Mouse (Mus musculus) frontal cortex, postnatal 10 days (tissue): Measurements from ENCODE around the gene Tmem100.

ENCODE experiments used
- DNase-seq, 2 experiments: peaks; one replicate each; pipeline ENCODE4 v3.0.0; 2022; ENCODE audit warnings: low spot score in 2 of 2, mixed read lengths in 1 of 2

The Tmem100 gene

DNA sequence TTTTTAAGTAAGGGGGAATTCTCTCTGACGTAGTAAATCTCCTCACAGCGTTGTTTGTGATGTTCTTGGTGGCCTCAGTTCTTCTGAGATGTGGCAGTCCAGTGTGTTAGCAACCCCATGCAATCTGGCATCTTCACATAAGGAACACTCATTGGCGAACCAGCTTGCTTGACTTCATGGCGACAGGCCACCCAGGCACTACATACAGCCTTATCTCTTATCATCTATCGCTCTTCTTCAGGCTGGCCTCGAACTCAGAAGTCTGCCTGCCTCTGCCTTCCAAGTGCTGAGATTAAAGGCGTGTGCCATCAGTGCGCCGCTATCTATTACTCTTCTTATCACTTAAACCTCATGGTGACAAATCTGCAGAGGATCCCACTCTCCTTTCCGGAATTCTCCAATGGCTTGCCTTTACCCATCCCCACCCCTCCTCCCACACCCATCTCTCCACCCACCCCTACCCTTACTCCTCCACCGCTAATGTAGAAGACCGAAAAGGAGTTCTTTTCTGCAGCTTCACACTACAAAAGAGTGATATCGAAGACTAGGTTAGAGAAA, at the start of gene Tmem100:
TSS of gene Tmem100 (plus strand) at position 508 of the 558 bp plus-strand sequence.
- DNase-seq: no peak

DNA sequence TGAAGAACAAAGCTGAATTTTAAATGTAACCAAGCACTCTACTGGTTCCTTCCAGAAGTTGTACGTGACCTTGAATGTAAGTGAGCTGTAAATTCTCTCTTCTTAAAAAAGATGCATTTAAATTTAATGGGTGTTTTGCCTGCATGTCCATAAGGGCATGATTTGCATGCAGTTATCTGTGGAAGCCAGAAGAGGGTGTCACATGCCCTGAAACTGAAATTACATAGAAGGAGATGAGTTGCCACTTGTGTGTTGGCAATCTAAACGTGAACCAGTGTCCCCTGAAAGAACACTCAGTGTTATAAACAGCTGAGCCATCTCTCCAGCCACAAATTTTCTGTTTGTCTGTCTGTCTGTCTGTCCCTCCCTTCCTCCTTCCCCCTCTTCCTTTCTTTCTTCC, 47.2 kb upstream of the Tmem100 start:
- DNase-seq: no peak

DNA sequence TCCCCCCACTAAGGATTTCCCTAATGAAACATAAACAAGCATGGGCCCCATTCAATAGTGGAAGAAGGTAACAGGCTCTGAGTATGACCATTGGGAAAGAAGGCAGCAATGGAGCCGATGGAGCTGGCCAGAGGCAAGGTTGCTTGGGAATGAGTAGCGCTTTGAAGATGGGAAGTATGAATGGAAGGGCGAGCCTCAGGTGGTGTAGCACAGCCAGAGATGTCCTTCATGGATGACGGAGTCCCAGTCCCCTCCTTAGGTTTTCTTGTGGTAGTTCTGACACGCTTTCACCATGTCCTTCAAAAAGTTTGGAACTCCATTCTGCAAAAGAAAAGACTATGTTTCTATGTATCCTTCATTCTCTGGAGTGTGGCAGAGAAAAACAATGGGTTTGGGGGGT, 45.7 kb upstream of the Tmem100 start:
- no peak for DNase-seq

DNA sequence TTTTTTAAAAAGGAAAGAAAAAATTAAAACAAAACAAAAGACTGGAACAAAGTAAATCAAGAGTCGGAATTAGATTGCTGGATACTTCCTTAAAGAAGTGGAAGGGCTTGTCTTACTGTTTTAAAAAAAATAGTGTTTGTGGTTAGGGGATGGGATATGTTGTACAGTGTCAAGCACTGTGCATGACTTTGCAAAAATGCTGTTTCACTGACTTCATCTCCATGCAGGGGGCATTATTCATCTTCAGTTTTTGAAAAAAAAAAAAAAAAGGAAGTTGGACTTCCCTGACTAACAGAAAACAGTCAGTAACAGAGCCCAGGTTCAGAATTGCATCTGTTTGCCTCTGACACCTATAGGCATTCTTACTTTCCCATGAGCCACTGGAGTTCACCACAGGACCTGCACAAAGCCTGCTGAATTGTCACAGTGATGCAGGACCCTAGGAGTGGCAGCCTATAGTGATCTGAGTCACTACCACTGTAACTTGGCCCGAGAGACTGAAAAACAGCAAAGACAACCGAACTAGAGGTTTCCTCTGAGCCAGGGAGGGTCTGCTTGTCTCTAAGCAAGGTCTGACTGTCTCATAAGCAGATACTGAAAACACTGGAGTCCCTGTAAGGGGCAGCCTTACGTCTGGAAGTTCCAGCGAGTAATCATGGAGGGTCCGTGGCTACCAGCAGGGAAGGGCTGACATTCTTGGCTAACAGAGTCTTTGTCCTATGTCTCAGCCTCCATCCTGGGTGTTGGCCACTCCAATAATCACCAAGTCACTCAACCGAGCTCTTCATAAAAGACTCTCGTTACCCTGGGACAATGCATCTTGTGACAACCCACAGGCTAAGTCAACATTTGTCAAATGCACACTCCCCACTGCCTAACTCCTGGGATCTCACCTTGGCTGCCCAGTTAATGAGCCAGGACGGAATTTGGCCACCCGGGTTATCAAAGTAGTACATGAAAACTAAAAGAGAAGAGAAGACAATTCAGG, 44.7 kb upstream of the Tmem100 start:
- no peak for DNase-seq

DNA sequence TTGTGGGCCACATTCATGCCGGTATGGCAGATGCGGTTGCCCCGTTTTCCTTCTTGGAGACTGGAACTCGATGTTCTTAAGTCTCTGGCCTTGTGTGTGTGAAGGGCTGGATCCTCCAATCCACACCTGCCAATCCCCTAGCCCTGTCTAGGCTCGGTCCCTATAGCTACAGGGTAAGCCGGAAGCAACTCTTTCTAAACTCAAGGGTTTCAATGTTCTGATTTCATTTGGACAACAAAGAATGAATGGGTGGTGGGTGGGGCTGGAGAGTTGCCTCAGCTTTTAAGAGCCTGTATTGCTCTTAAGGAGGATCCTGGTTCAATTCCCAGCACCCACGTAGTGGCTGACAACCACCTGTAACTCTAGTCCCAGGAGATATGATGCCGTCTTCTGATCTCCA, 43.6 kb upstream of the Tmem100 start:
- no peak for DNase-seq

DNA sequence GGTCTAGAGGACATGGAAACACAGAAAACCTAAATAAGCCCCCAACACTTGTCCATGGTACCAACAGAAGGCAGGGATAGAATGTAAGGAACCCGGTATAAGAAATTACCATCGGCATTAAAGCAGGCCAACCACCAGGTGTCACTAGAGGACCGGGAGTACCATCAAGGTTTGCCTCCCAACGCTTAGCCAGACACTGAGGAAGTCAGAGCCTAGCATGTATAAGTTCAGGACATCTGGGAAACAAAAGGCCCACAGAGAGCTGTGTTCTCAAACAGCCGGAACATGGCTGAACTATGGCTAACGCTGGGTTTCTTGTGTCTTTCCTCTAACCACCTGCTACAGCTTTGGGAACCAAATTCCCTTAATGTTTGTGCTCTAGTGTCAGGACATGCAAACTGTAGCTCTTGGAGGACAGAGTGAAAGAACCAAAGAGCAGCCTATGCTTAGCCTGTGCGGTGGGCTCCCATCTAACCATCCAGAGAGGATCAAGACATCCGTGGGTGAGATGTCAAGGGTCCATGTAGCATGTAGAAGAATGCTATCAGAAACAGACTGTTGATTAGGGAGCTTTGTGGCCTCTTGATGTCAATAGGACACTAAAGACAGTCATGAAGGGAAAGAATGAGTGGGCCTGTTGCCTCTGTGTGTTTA, 41.1 kb upstream of the Tmem100 start:
- DNase-seq: peak; percentile 18 to 65

DNA sequence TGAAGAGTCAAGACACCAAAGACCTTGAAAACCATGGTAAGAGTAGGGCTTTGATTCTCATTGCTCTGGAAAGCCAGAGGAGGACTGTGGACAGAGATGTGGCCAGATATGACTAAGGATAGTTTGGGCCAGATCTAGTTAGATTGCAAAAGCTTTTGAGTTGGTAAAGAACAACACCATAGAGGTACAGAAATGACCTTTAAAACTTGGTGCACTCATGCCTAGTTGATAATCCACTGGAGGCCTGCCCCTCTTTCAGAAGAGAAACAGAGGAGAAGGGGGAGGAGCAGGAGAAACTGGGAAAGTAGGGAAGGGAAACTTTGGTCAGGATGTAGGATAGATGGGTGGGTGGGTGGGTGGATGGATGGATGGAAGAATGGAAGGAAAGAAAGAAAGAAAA, 38.5 kb upstream of the Tmem100 start:
- no peak for DNase-seq

DNA sequence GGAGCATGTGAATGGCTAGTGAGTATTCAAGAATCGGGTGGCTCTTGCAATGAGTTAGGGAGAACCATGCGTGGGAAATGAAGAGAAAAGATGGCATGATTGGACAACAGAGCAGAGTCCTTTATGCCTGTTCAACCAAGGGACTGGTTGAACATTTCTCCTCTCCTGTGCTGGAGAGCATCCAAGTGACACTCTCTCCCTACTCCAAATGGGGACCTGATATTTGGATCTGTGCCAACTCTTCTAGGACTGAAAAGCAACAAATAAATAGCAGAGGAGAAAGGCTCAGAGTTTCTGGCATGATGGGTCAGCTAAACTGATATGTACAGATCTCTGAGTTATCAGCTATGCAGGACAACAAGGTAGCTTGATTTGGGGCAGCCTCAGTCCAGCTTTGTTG, 35.4 kb upstream of the Tmem100 start:
- no peak for DNase-seq

DNA sequence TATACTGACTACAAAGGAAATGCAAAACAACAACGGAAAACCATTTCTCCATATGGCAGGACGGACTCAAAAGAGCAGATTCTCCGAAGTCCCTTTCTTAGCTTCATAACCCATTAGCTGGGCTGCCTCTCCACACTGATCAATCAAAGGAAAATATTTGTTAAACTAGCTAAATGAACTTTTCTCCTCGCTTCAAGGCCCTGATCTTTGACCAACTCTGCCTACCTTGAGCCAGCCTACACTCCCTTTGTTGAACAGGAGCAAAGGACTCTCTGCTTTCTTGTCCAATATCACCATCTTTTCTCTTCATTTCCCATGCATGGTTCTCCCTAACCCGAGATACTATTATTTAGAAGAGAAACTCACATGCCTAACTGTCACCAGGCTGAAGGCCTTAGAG, 34.6 kb upstream of the Tmem100 start:
- no peak for DNase-seq

DNA sequence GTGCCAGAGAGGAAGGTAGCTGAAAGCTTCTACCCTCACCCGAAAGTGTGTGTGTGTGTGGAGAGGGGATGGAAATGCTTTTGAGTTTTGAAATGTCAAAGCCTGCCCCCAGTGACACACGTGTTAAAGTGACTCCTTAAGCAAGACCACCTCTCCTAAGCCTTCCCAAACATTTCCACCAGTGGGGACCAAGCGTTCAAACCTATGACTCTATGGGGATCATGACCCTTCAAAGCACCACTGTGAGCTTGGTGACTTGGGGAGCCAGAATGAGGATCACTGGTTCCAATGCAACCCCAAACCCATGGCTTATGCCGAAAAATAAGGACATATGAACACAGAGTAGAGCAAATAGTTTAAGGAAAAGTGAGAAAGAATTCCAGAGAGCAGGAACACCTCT, 33.7 kb upstream of the Tmem100 start:
- DNase-seq: no peak

DNA sequence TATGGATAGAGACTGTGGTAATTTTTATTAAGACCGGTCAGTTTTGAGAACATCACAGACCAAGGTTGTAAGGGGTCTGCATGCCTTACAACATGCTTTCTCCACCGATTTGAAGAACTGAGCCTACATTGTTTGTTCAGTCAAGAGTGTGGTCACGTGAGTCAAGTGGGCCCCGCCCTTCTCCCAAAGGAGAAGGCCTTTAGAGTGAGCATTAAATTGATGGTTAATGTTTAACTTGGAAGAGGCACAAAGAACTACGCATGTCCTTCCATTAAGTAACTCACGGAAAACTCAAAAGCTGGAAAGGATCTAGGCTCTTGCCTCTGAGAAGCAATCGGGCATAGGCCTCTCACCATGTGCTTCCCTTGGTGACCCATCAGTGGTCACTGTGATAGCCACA, 33.3 kb upstream of the Tmem100 start:
- DNase-seq: no peak

DNA sequence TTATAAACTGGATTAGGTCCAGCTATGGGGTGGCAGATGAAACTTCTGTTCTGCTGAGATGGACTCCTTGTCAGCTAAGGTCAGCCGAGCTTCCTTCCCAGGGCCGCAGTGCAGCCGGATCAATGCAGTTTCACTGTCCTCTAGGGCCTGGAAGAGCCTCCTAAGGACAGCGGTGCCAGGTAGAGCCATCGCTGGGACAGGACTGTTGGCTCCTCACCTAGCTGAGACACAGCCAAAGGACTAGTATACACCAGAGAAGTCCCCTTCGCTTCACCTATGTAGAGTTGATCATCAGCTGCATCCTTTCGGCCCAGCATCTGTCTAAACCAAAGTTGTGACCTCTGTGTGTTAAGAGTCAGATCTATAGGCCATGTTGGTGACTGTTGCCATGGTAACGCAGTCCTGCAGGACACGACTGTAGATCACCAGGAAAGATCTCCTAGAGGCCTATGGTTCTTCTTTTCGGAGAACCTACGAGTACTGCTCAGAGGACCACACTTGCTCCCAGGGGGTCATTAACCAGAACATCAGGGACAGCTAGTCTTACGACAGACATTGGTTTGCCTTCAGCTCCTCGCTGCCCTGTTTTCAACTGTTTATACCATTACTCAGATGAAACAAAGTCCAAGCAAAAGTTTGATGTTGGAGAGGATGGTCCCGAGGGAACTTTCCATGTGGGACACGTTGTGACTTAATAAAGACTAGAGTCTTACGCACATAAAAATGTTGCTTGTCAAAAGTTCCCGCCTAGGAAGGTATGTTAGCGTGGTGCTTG, 31.0 kb upstream of the Tmem100 start:
- DNase-seq: no peak

DNA sequence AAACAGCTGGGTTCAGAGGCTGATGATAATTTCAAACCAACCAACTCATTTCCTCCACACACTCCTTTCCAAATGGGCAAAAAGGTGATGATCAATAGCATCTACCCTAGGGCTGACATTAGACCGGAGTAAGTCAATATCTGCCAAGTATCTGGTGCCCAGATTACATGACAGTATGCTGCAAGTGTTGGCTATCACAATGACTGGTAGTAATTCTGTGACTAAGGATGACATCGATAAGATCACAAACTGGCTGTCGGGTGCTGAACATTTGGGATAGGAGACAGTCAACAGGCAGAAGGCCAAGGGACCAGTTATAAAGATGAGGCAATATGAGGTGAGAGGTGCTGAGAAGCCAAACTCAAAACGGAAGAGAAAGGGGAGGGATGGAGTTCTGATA, 29.5 kb upstream of the Tmem100 start:
- no peak for DNase-seq

DNA sequence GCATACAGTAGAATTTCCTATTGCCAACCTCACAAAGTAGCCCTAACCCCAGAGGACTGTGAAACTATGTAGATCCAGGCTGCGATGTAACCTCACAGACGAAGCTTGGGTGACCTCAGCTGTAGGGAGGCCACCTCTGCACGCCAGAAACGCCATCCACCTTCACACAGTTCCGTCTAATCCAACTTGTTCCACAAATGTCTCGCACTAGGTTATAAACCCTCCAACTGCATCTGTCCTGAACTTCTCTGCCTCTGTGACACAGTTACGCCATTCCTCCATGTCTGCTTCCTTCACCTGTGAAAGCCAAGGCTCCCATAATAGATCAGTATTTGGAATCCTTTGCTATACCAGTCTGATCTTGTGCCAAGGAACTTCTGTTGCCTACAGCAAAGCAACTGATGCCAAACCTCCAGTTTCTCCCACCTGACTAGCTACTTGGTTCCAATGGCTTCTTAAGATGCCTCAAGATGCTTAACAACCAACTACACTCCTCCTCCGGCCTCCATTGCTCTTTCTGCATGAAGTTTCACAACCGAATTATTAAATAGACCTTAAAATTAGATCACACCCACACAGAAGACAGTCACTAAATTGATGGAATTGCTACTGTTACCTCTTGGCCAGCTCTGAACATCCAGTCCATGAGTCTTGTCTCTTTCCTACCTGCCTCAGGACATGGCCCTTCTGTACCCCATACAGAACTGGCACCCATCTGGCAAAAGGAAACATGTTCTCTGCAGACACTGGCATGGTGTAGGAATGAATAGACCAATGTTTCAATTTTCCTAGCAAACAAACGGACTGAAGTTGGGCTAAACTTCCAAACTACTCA, 28.5 kb upstream of the Tmem100 start:
- no peak for DNase-seq

DNA sequence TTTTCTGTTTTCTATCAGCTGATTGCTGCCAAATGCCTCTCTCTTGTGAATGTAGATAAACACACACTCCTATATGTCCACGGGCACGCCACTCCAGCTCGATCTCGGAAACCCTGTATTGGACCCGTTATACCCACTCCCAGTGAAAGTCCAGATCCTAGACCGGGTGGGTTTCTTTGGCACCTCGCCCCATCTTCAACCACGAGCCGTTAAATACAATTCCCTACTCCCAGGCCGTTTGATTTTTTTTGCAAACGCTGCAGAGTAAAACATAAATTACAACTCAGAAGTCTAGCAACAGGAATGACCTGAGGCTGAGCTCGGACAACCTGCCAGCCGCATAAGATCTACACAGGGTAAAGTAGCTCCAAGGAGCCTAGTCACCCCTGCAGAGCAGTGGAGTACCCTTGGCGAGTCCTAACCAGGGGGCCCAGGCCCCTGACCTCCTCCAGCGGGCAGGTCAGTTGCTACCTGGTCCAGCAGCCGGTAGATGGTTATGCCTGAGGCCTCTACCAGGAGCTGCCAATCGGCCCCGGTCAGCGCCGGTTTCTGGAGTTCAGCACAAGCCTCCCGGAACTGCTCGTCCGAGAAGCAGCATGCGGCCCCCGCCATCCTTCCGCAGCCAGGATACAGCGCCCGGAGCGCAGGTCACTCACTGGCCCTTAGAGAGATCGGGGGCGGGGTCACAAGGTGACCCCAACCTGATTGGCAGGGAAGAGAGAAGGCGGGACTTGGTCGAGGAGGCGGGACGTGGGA, 27.7 kb upstream of the Tmem100 start, which contains the start of gene Pctp:
TSS of gene Pctp (minus strand) at position 664 of the 756 bp plus-strand sequence.
- DNase-seq: peak; percentile 27 to 46

DNA sequence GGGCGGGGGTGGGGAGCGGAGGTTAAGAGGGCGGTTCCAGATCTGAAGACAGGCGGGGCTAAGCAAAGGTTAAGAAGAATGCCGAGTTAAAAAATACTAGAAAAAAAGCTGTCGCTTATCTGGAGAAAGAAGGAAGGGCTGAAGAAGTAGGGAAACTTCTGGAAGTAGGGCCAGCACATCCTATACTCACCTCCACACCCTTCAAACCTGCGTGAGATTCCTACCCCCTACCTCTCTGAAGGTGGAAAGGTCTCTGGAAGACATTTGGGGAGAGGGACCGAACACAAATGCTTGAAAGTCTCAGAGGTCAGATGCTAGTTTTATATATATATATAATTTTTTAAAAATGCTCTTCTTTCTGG, 27.2 kb upstream of the Tmem100 start:
- no peak for DNase-seq

DNA sequence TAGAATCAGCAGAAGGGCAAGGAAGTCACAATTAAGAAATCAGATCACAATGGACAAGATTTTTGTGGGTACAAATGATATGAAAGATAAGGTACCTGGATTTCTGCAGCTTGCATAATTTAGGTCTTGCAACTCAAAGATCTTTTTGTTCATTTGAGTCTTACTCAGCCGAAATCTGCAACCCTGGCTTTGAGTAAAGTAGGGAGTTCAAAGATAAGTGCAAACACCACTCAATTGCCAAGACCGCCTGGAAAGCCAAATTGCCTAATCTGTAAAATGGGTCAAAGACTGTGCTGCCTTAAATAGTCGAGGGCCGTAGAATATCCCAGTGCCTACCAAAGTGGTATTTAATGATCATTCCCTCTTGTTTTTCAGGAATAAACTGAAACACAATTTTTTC, 26.8 kb upstream of the Tmem100 start:
- DNase-seq: no peak

DNA sequence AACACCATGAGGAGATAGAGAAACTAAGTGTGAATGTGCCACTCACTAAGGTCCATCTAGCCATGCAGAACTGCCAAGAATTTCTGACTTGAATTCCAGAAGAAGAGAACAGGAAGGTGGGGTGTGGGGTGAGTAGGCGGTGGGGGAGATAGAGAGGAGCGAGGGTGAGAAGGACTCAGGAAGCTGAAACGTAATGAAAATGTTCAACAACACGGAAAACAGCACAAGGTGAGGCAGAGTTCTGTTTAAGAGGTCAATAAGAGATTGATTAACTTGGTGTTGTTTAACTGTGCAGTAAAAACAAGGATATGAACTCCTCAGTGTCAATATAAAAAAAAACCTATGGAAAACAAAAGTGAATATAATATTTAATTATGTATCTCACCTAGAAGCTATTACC, 24.0 kb upstream of the Tmem100 start:
- DNase-seq: no peak

DNA sequence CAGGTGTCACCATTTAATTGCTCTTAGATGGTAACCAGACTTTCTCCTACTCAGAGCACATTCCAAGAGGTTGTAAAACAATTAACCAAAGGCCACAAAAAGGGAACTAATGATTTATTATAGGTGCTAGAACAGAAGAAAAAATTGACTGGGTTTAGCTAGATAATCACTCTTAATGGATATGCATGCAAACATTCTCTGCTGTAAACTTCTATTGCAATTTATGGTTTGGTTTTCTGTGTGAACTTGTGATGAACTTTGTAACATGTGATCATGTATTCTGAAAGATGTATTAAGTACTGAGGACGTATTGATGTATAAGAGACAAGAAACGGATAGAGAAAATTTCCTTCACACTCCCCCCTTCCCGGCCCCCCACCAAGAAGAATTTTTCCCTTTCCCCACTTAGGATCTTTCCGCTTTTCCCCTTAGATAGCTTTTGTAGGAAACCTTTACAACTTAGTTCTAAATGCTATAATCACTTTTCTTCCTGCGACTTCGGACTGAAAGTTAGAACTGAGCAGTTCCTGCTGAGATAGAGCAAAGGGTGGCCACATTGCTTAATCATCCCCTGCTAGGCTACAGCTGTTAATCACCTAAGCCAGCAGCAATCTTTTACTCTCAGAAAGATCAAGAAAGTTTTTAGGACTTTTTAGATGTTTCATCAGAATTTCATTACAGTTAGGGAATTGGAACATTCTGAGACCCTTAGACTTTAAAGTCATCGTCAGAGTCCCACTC, 22.2 kb upstream of the Tmem100 start:
- no peak for DNase-seq

DNA sequence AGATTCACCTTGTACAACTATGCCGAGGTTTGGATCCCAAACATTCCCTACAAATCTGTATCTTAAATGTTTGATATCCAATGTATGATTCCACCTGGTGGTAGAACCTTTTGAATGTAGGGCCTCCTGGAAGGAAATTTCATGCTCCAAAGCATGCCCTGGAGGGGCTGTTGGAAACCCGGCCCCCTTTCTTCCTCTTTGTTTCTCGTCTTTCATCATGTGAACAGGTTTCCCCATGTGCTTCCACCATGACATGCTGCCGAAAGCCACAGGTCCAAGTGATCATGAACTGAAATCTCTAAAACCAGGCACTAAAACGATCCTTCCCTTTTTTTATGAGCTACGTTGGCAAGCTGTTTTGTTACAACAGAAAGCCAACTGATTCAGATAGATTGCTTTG, 16.5 kb upstream of the Tmem100 start:
- no peak for DNase-seq
